Mouse (Mus musculus) heart, adult 18-20 months (tissue): ENCODE data around the gene Rbm47. TPM values are rescaled to one million over a fixed set of nuclear protein-coding genes. Genes with fewer than 3 reads are reported as not detected.

Experiments
- DNase-seq, 2 experiments: peaks; one replicate each; pipeline ENCODE4 v3.0.0; 2021 to 2022; ENCODE audit warnings: mixed read lengths in 1 of 2
- total RNA-seq, 2 experiments: library from RNA; stranded (reverse); gene quantifications; 2 replicates each; pipeline ENCODE4 v1.2.3; 2021

The Rbm47 gene
- total RNA-seq, 2 experiments from 2014 or later, result 2.1 to 5.2 TPM

GRCm38 (mm10) chr5:66156431-66156962 is 16.4 kb downstream of the Rbm47 start:
- no peak for DNase-seq

- no peak for DNase-seq
These were observed 18.3 kb downstream of the Rbm47 start for GRCm38 (mm10) chr5:66154616-66155015.

- no peak for DNase-seq
These were observed 19.4 kb downstream of the Rbm47 start for GRCm38 (mm10) chr5:66153486-66153885.

- peak; percentile 38 to 40 for DNase-seq
These were observed 21.4 kb downstream of the Rbm47 start for GRCm38 (mm10) chr5:66151301-66152188.

DNA sequence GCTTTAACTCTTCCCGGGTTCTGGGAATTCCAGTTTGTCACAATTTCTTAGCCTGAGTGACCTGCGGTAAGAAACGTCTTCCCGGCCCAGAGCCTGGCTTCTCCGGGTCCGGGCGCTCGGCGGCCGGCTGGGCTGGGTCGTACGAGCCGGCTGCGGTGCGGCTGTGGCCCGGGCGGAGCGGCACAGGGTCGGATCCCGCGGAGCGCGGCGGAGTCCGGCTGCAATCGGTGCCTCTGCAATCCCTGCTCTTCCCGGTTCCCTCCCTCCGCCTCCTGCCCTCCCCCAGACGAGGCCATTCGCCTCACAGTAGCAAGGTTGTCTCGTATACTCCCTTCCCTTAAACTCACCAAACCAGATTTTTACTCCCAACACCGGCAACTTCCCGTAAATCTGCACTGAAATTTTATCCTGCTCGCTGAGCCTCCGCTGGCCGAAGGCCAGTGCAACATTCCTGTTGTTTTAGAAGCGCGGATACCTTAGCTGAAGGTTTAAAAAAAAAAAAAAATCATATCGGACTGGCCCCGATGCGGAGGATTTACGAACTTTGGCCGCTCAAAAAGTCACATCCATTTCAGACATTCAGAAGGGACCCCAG is 22.1 kb downstream of the Rbm47 start:
- DNase-seq, result peak; percentile 62 to 63

GRCm38 (mm10) chr5:66150106-66150705 is 22.7 kb downstream of the Rbm47 start:
- DNase-seq, result no peak

- no peak for DNase-seq
These were observed 23.3 kb downstream of the Rbm47 start for GRCm38 (mm10) chr5:66149571-66149970.

DNA sequence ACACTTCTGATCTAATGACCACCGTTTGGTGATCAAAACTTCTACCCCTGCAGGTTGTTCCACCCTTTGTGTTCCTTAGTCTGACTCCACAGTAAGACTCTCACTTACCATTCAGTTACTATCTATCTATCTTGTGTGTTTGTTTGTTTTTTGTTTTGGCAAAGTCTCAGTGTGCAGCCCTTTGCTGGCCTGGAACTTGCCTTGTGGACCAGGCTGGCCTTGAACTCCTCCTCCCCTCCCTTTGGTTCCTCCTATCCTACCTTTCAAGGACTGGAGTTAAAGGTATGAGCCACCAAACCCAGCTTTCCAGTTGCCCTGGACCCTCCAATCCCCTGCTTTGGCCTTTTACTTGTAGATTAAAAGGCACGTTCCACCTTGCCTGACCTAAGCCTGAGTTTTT is 23.8 kb downstream of the Rbm47 start:
- no peak for DNase-seq

- DNase-seq, result no peak
These were observed 25.6 kb downstream of the Rbm47 start for GRCm38 (mm10) chr5:66147313-66147712.

GRCm38 (mm10) chr5:66145583-66145982 is 27.3 kb downstream of the Rbm47 start:
- no peak for DNase-seq

GRCm38 (mm10) chr5:66143093-66144032 is 29.6 kb downstream of the Rbm47 start:
- no peak for DNase-seq

- DNase-seq, result no peak
These were observed 31.4 kb downstream of the Rbm47 start for GRCm38 (mm10) chr5:66141474-66141873.

GRCm38 (mm10) chr5:66139634-66140295 is 33.2 kb downstream of the Rbm47 start:
- no peak for DNase-seq

DNA sequence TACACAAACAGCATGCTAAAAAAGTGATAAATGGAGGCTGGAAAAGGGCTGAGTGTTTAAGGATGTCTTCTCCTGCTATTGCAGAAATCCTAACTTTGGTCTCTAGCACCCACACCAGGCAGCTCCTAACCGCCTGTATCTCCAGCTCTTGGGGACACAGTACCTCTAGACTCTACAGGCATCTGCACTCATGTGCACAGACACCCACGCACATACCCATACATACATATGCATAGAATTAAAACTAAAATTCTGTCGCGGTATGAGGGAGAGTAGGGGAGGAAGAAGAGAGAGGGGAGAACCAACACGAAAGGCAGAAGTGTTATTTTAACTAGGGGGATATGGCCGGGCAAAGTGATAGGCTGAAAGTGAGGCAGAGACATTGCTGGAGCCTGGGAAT is 33.7 kb downstream of the Rbm47 start:
- no peak for DNase-seq

- peak; percentile 28 to 62 for DNase-seq
These were observed 34.3 kb downstream of the Rbm47 start for GRCm38 (mm10) chr5:66138597-66138996.

DNA sequence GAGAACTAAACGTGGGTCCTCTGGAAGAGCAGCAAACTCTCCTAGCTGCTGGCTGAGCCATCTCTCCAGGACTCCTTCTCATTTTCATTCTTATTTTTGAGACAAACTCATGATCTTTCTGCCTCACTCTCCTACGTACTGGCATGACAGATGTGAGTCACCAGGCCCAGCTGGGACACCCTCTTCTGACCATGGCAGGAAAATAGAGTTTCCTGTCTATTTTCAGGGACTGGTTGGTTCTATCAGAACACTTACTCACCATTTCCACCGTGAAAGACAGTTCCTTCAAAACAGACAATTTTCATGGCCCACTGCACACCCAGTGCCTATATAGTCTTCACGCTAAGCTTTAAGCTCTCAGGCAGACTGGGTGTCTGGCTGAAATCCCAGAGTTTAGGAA is 35.7 kb downstream of the Rbm47 start:
- peak in 1 of 2 experiments; percentile 39 for DNase-seq

DNA sequence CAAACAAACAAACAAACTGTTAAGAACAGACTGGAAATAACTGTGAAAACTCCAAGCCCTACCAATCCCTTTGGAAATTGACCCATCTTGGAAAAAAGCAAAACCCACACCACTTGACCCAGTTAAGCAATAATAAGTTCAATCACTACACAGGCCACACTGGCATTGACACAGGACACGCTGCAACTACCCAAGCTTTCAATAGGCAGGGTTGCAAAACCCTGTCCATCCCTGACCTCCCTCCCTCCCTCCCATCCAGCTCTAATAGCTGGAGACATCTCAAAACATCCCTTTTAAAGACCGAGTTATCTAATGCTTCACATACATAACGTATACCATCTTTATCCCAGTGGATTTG is 37.1 kb downstream of the Rbm47 start:
- DNase-seq, result no peak

DNA sequence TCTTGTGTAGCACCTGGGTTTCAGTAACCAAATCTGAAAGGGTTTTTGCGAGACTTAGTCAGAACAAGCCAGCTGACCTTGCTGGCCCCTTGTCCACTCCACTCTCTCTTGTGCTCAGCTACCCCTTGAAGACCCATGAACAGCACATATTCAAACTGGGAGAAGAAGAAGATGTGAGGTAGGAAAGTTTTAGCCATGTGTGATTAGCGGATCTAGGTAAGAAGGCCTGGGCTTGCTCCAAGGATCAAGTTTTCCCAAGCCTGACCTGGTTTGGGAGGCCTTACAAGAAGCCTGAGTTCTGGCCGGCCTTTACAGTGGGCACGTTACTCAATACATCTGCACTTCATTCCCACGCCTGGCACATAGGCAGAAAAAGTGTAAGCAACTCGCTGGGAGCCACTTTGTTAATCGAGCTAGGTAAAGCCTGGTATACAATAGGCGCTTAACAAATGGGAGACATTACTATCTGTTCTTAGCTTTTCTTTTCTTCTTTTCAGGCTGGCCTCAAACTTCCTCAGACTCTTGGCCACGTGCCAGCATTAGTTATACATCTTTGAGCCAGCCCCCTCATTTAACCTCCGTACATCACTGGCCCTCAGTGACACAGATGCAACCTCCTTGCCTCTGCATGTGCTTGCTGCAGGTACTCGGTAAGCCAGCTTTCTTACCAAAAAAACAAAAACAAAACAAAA is 37.6 kb downstream of the Rbm47 start:
- DNase-seq, result no peak

GRCm38 (mm10) chr5:66134578-66134977 is 38.3 kb downstream of the Rbm47 start:
- no peak for DNase-seq

DNA sequence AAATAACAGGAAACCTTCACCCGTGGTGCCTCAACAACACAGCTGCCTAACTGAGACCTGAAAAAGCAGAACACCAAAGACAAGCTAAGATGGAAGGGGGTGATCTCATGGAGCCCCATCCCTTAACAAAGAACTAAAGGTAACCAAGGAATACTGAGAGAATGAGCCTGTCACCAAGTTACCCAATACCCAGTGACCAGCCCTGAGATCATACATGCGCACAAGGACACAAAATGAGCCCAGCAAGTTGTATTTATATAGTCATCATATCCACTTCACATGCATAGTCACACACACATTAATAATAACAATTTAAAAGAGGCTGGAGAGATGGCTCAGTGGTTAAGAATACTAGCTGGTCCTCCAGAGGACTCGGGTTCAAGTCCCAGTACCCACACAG is 44.0 kb downstream of the Rbm47 start:
- DNase-seq, result no peak

DNA sequence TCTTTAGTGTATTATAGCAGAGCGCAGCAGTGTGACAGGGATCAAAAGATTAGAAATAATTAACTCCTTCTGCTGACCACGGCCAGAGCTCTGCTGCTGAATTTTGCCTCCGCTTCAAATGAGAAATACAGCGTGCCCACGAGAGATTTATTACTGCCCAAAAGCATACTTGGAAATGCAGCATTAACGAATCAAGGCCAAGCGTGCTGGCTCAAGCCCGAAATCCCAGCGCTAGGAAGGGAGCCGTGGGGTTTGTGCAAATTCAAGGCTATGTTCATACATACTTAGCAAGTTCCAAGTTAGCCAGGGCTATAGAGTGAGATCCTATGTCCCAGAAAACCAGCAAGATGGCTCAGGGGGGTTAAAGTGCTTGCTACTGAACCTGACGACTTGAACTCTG is 47.5 kb downstream of the Rbm47 start:
- no peak for DNase-seq
